Mouse (Mus musculus) ES-CJ7 (cell line): ENCODE results near the gene Pld6.
A peak's percentile ranks its signal among the peaks of the same experiment; 100 is the strongest.

Experiments
- DNase-seq: peaks from one replicate; pipeline ENCODE4 v3.0.0; 2011; ENCODE audit warnings: low read depth, low spot score

Pld6 gene

GRCm38 (mm10) chr11:59787199-59787781 lies at the start of gene Pld6:
TSS of gene Pld6 (minus strand) at chr11:59787645.
- DNase-seq: peak; percentile 89

GRCm38 (mm10) chr11:59821625-59822024 lies 34.2 kb upstream of the Pld6 start:
- no peak for DNase-seq

GRCm38 (mm10) chr11:59817916-59818315 lies 30.5 kb upstream of the Pld6 start:
- DNase-seq: no peak

GRCm38 (mm10) chr11:59815482-59816065 lies 28.1 kb upstream of the Pld6 start:
- no peak for DNase-seq

GRCm38 (mm10) chr11:59814936-59815335 lies 27.5 kb upstream of the Pld6 start:
- DNase-seq: no peak

- DNase-seq: peak; percentile 93
Observed at GRCm38 (mm10) chr11:59814311-59814710, 26.9 kb upstream of the Pld6 start.

- DNase-seq: peak; percentile 35
Observed at GRCm38 (mm10) chr11:59813276-59813675, 25.8 kb upstream of the Pld6 start.

- no peak for DNase-seq
Observed at GRCm38 (mm10) chr11:59811211-59811610, 23.8 kb upstream of the Pld6 start.

GRCm38 (mm10) chr11:59810480-59811158 lies 23.2 kb upstream of the Pld6 start:
- no peak for DNase-seq

GRCm38 (mm10) chr11:59809670-59810474 lies 22.4 kb upstream of the Pld6 start, which contains the start of gene Flcn:
TSS of gene Flcn (minus strand) at chr11:59810016.
- peak; percentile 92 for DNase-seq

GRCm38 (mm10) chr11:59809071-59809669 lies 21.7 kb upstream of the Pld6 start:
- peak; percentile 41 for DNase-seq

GRCm38 (mm10) chr11:59808170-59808960 lies 20.9 kb upstream of the Pld6 start:
- no peak for DNase-seq

GRCm38 (mm10) chr11:59805656-59806055 lies 18.2 kb upstream of the Pld6 start:
- DNase-seq: no peak

- DNase-seq: no peak
Observed at GRCm38 (mm10) chr11:59805256-59805655, 17.8 kb upstream of the Pld6 start.

GRCm38 (mm10) chr11:59804409-59805110 lies 17.1 kb upstream of the Pld6 start:
- no peak for DNase-seq

- DNase-seq: no peak
Observed at GRCm38 (mm10) chr11:59803516-59803915, 16.1 kb upstream of the Pld6 start.

- DNase-seq: no peak
Observed at GRCm38 (mm10) chr11:59801881-59802280, 14.4 kb upstream of the Pld6 start.

- DNase-seq: peak; percentile 68
Observed at GRCm38 (mm10) chr11:59800412-59800811, 13.0 kb upstream of the Pld6 start.

- DNase-seq: no peak
Observed at GRCm38 (mm10) chr11:59793390-59793789, 5.9 kb upstream of the Pld6 start.

- DNase-seq: no peak
Observed at GRCm38 (mm10) chr11:59789311-59789710, 1.9 kb upstream of the Pld6 start.
